Mouse (Mus musculus): ENCODE data around the gene Slc9b1. TPM values are rescaled to one million over a fixed set of nuclear protein-coding genes. Genes with fewer than 3 reads are reported as not detected.

Slc9b1 gene
- polyA plus RNA-seq, 1 experiment = 0.15 TPM

GRCm38 (mm10) chr3:135333763-135334162 lies 14.1 kb upstream of the Slc9b1 start:
- TF ChIP-seq GATA1 (IDR thresholded peaks at IDR 0.05; ENCODE audit: low read length) = no peak

- no peak for TF ChIP-seq GATA1 (IDR thresholded peaks at IDR 0.05; ENCODE audit: low read length)
Observed at GRCm38 (mm10) chr3:135349022-135349421, 1.2 kb downstream of the Slc9b1 start.

GRCm38 (mm10) chr3:135351857-135352256 lies 4.0 kb downstream of the Slc9b1 start:
- no peak for TF ChIP-seq GATA1 (IDR thresholded peaks at IDR 0.05; ENCODE audit: low read length)

- TF ChIP-seq GATA1 (IDR thresholded peaks at IDR 0.05; ENCODE audit: low read length) = no peak
Observed at GRCm38 (mm10) chr3:135357394-135357793, 9.6 kb downstream of the Slc9b1 start.

GRCm38 (mm10) chr3:135375836-135376235 lies 28.0 kb downstream of the Slc9b1 start:
- no peak for TF ChIP-seq GATA1 (IDR thresholded peaks at IDR 0.05; ENCODE audit: low read length)

- no peak for TF ChIP-seq GATA1 (IDR thresholded peaks at IDR 0.05; ENCODE audit: low read length)
Observed at GRCm38 (mm10) chr3:135377445-135377844, 29.6 kb downstream of the Slc9b1 start.

GRCm38 (mm10) chr3:135379868-135380267 lies 32.0 kb downstream of the Slc9b1 start:
- TF ChIP-seq GATA1 (IDR thresholded peaks at IDR 0.05; ENCODE audit: low read length) = no peak

- no peak for TF ChIP-seq GATA1 (IDR thresholded peaks at IDR 0.05; ENCODE audit: low read length)
Observed at GRCm38 (mm10) chr3:135393186-135393585, 45.4 kb downstream of the Slc9b1 start.

GRCm38 (mm10) chr3:135395085-135395484 lies 47.3 kb downstream of the Slc9b1 start:
- TF ChIP-seq GATA1 (IDR thresholded peaks at IDR 0.05; ENCODE audit: low read length) = no peak

- TF ChIP-seq GATA1 (IDR thresholded peaks at IDR 0.05; ENCODE audit: low read length) = no peak
Observed at GRCm38 (mm10) chr3:135396081-135396480, 48.3 kb downstream of the Slc9b1 start.

GRCm38 (mm10) chr3:135397112-135397511 lies 49.3 kb downstream of the Slc9b1 start:
- no peak for TF ChIP-seq GATA1 (IDR thresholded peaks at IDR 0.05; ENCODE audit: low read length)

GRCm38 (mm10) chr3:135402201-135402658 lies 54.4 kb downstream of the Slc9b1 start:
- TF ChIP-seq GATA1 (IDR thresholded peaks at IDR 0.05; ENCODE audit: low read length) = no peak

- no peak for TF ChIP-seq GATA1 (IDR thresholded peaks at IDR 0.05; ENCODE audit: low read length)
Observed at GRCm38 (mm10) chr3:135403211-135403610, 55.4 kb downstream of the Slc9b1 start.

GRCm38 (mm10) chr3:135403856-135404255 lies 56.0 kb downstream of the Slc9b1 start:
- TF ChIP-seq GATA1 (IDR thresholded peaks at IDR 0.05; ENCODE audit: low read length) = no peak

GRCm38 (mm10) chr3:135404599-135404998 lies 56.8 kb downstream of the Slc9b1 start:
- no peak for TF ChIP-seq GATA1 (IDR thresholded peaks at IDR 0.05; ENCODE audit: low read length)

GRCm38 (mm10) chr3:135407351-135407750 lies 59.5 kb downstream of the Slc9b1 start:
- no peak for TF ChIP-seq GATA1 (IDR thresholded peaks at IDR 0.05; ENCODE audit: low read length)

GRCm38 (mm10) chr3:135409219-135409618 lies 61.4 kb downstream of the Slc9b1 start:
- no peak for TF ChIP-seq GATA1 (IDR thresholded peaks at IDR 0.05; ENCODE audit: low read length)

- no peak for TF ChIP-seq GATA1 (IDR thresholded peaks at IDR 0.05; ENCODE audit: low read length)
Observed at GRCm38 (mm10) chr3:135411056-135411455, 63.2 kb downstream of the Slc9b1 start.

Measured in G1E-ER4 (cell line).